Mouse (Mus musculus): Measurements from ENCODE around the gene Nos1.

DNA sequence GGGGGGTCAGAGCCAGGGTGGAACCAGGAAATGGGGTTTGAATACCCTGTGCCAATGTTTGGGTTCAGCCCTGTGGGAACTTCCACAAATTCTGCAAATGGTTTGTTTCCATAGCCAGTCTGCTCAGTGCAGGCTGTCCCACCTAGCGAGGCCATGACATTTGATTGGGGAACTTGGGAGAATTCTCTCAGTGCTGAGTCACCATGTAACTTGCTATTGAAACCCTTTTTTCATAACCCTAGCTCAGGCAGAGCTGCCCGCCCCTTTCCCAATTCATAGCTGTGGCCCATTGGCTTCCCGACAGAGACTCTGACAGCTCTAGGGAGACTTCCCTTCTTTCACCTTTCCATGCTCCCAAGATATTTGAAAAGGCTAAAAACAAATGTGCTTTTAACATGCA is 107.3 kb downstream of the Nos1 start:
- TF ChIP-seq GATA1 (IDR thresholded peaks at IDR 0.05; ENCODE audit: low read length) (no peak), TAL1 (IDR thresholded peaks at IDR 0.05; ENCODE audit: low read length) (no peak)

Measured in erythroblast, embryonic 14.5 days (primary cell).